Mouse (Mus musculus) Muller cell, postnatal 12 days (primary cell): ENCODE measurements around the gene Cradd.

Source experiments
- DNase-seq: peaks from one replicate; pipeline ENCODE4 v3.0.0-alpha.2; 2015; ENCODE audit errors: inconsistent ontology term

The Cradd gene

GRCm38 (mm10) chr10:95304240-95304639 is 19.7 kb downstream of the Cradd start:
- no peak for DNase-seq

- DNase-seq = peak; percentile 47
These were observed 21.4 kb downstream of the Cradd start for GRCm38 (mm10) chr10:95302211-95303163.

GRCm38 (mm10) chr10:95300178-95300793 is 23.6 kb downstream of the Cradd start:
- no peak for DNase-seq

- no peak for DNase-seq
These were observed 24.2 kb downstream of the Cradd start for GRCm38 (mm10) chr10:95299808-95300133.

GRCm38 (mm10) chr10:95299010-95299807 is 24.7 kb downstream of the Cradd start:
- no peak for DNase-seq

- DNase-seq = no peak
These were observed 25.4 kb downstream of the Cradd start for GRCm38 (mm10) chr10:95298504-95298903.

GRCm38 (mm10) chr10:95297690-95298104 is 26.2 kb downstream of the Cradd start:
- no peak for DNase-seq

- DNase-seq = no peak
These were observed 26.9 kb downstream of the Cradd start for GRCm38 (mm10) chr10:95297024-95297423.

GRCm38 (mm10) chr10:95293261-95293660 is 30.7 kb downstream of the Cradd start:
- no peak for DNase-seq

- no peak for DNase-seq
These were observed 31.7 kb downstream of the Cradd start for GRCm38 (mm10) chr10:95292269-95292668.

- DNase-seq = no peak
These were observed 32.6 kb downstream of the Cradd start for GRCm38 (mm10) chr10:95291133-95291876.

GRCm38 (mm10) chr10:95289819-95290218 is 34.1 kb downstream of the Cradd start:
- DNase-seq = no peak

- DNase-seq = no peak
These were observed 35.7 kb downstream of the Cradd start for GRCm38 (mm10) chr10:95288206-95288605.

- no peak for DNase-seq
These were observed 36.6 kb downstream of the Cradd start for GRCm38 (mm10) chr10:95287351-95287750.

- DNase-seq = no peak
These were observed 40.5 kb downstream of the Cradd start for GRCm38 (mm10) chr10:95283434-95283833.

- no peak for DNase-seq
These were observed 41.9 kb downstream of the Cradd start for GRCm38 (mm10) chr10:95281996-95282395.

GRCm38 (mm10) chr10:95281466-95281990 is 42.4 kb downstream of the Cradd start:
- DNase-seq = no peak

- DNase-seq = no peak
These were observed 43.6 kb downstream of the Cradd start for GRCm38 (mm10) chr10:95280327-95280726.

- DNase-seq = no peak
These were observed 44.5 kb downstream of the Cradd start for GRCm38 (mm10) chr10:95279459-95279858.

GRCm38 (mm10) chr10:95278085-95278484 is 45.8 kb downstream of the Cradd start:
- no peak for DNase-seq

- DNase-seq = no peak
These were observed 48.4 kb downstream of the Cradd start for GRCm38 (mm10) chr10:95275488-95275887.
